Mouse (Mus musculus): ENCODE results near the gene Enkd1. TPM values are rescaled to one million over a fixed set of nuclear protein-coding genes. Genes with fewer than 3 reads are reported as not detected.

Enkd1 gene
- 5.3 and 9.1 TPM in 2 replicates for polyA plus RNA-seq (2012; ENCODE audit: insufficient read depth, insufficient read length, missing spikeins)

- Histone ChIP-seq H3K27ac (ENCODE audit: insufficient read depth, low read depth, low read length) (no peak within 1 kb of the TSS), H3K4me1 (ENCODE audit: control insufficient read depth, insufficient read depth, low read length) (peaks cover 3% of the 10 kb centered on the region; the same call in 1 of the 2 replicates), H3K4me3 (ENCODE audit: insufficient read depth, low read length) (peak within 1 kb of the TSS; percentile 79)
- no peak for TF ChIP-seq CTCF (IDR thresholded peaks at IDR 0.05; ENCODE audit: low read depth, low read length)
- TF ChIP-seq POLR2A (IDR thresholded peaks at IDR 0.05; ENCODE audit: borderline replicate concordance, low read depth, low read length), result no peak
Measured at GRCm38 (mm10) chr8:105707498-105708403, at the start of gene Enkd1, which contains the start of gene 4933405L10Rik. Gene Enkd1 (minus strand): TSS chr8:105708210. Gene 4933405L10Rik (plus strand): TSS chr8:105707655.

GRCm38 (mm10) chr8:105754688-105755087, 46.7 kb upstream of the Enkd1 start:
- H3K4me1 ChIP-seq (ENCODE audit: control insufficient read depth, insufficient read depth, low read length), result peaks cover 14% of the 10 kb centered on the region

GRCm38 (mm10) chr8:105753916-105754315, 45.9 kb upstream of the Enkd1 start:
- H3K27ac ChIP-seq (ENCODE audit: insufficient read depth, low read depth, low read length), result no peak overlapping the region
- no peak overlapping the region for H3K4me3 ChIP-seq (ENCODE audit: insufficient read depth, low read length)
- TF ChIP-seq POLR2A (IDR thresholded peaks at IDR 0.05; ENCODE audit: borderline replicate concordance, low read depth, low read length) (no peak), CTCF (IDR thresholded peaks at IDR 0.05; ENCODE audit: low read depth, low read length) (no peak)
- peaks cover 9% of the 10 kb centered on the region for H3K4me1 ChIP-seq (ENCODE audit: control insufficient read depth, insufficient read depth, low read length)

More at GRCm38 (mm10) chr8:105754688-105755087, 46.7 kb upstream of the Enkd1 start:
- Histone ChIP-seq H3K27ac (ENCODE audit: insufficient read depth, low read depth, low read length) (no peak overlapping the region), H3K4me3 (ENCODE audit: insufficient read depth, low read length) (no peak overlapping the region)
- no peak for TF ChIP-seq CTCF (IDR thresholded peaks at IDR 0.05; ENCODE audit: low read depth, low read length)
- no peak for TF ChIP-seq POLR2A (IDR thresholded peaks at IDR 0.05; ENCODE audit: borderline replicate concordance, low read depth, low read length)

GRCm38 (mm10) chr8:105750606-105751005, 42.6 kb upstream of the Enkd1 start:
- no peak overlapping the region for H3K27ac ChIP-seq (ENCODE audit: insufficient read depth, low read depth, low read length)
- H3K4me1 ChIP-seq (ENCODE audit: control insufficient read depth, insufficient read depth, low read length), result peaks cover 5% of the 10 kb centered on the region
- no peak for TF ChIP-seq CTCF (IDR thresholded peaks at IDR 0.05; ENCODE audit: low read depth, low read length)
- no peak for TF ChIP-seq POLR2A (IDR thresholded peaks at IDR 0.05; ENCODE audit: borderline replicate concordance, low read depth, low read length)
- H3K4me3 ChIP-seq (ENCODE audit: insufficient read depth, low read length), result no peak overlapping the region

- H3K4me3 ChIP-seq (ENCODE audit: insufficient read depth, low read length), result no peak overlapping the region
- no peak for TF ChIP-seq CTCF (IDR thresholded peaks at IDR 0.05; ENCODE audit: low read depth, low read length)
- no peak for TF ChIP-seq POLR2A (IDR thresholded peaks at IDR 0.05; ENCODE audit: borderline replicate concordance, low read depth, low read length)
- no peak overlapping the region for H3K27ac ChIP-seq (ENCODE audit: insufficient read depth, low read depth, low read length)
- peaks cover 2% of the 10 kb centered on the region for H3K4me1 ChIP-seq (ENCODE audit: control insufficient read depth, insufficient read depth, low read length)
Measured at GRCm38 (mm10) chr8:105743301-105743700, 35.3 kb upstream of the Enkd1 start.

- TF ChIP-seq POLR2A (IDR thresholded peaks at IDR 0.05; ENCODE audit: borderline replicate concordance, low read depth, low read length) (no peak), CTCF (IDR thresholded peaks at IDR 0.05; ENCODE audit: low read depth, low read length) (no peak)
- H3K4me3 ChIP-seq (ENCODE audit: insufficient read depth, low read length), result no peak overlapping the region
- no peaks in the 10 kb centered on the region for H3K4me1 ChIP-seq (ENCODE audit: control insufficient read depth, insufficient read depth, low read length)
- no peak overlapping the region for H3K27ac ChIP-seq (ENCODE audit: insufficient read depth, low read depth, low read length)
Measured at GRCm38 (mm10) chr8:105739216-105739615, 31.2 kb upstream of the Enkd1 start.

GRCm38 (mm10) chr8:105732186-105732585, 24.2 kb upstream of the Enkd1 start:
- no peak overlapping the region for H3K27ac ChIP-seq (ENCODE audit: insufficient read depth, low read depth, low read length)
- TF ChIP-seq POLR2A (IDR thresholded peaks at IDR 0.05; ENCODE audit: borderline replicate concordance, low read depth, low read length) (no peak), CTCF (IDR thresholded peaks at IDR 0.05; ENCODE audit: low read depth, low read length) (no peak)
- no peaks in the 10 kb centered on the region for H3K4me1 ChIP-seq (ENCODE audit: control insufficient read depth, insufficient read depth, low read length)
- no peak overlapping the region for H3K4me3 ChIP-seq (ENCODE audit: insufficient read depth, low read length)

- TF ChIP-seq CTCF (IDR thresholded peaks at IDR 0.05; ENCODE audit: low read depth, low read length), result no peak
- no peak for TF ChIP-seq POLR2A (IDR thresholded peaks at IDR 0.05; ENCODE audit: borderline replicate concordance, low read depth, low read length)
Measured at GRCm38 (mm10) chr8:105727397-105728124, 19.6 kb upstream of the Enkd1 start.

GRCm38 (mm10) chr8:105725726-105726125, 17.7 kb upstream of the Enkd1 start:
- TF ChIP-seq CTCF (IDR thresholded peaks at IDR 0.05; ENCODE audit: low read depth, low read length) (no peak), POLR2A (IDR thresholded peaks at IDR 0.05; ENCODE audit: borderline replicate concordance, low read depth, low read length) (no peak)
- H3K4me1 ChIP-seq (ENCODE audit: control insufficient read depth, insufficient read depth, low read length), result no peaks in the 10 kb centered on the region
- no peak overlapping the region for H3K27ac ChIP-seq (ENCODE audit: insufficient read depth, low read depth, low read length)
- no peak overlapping the region for H3K4me3 ChIP-seq (ENCODE audit: insufficient read depth, low read length)

More at GRCm38 (mm10) chr8:105727397-105728124, 19.6 kb upstream of the Enkd1 start:
- no peak overlapping the region for H3K27ac ChIP-seq (ENCODE audit: insufficient read depth, low read depth, low read length)
- no peaks in the 10 kb centered on the region for H3K4me1 ChIP-seq (ENCODE audit: control insufficient read depth, insufficient read depth, low read length)
- no peak overlapping the region for H3K4me3 ChIP-seq (ENCODE audit: insufficient read depth, low read length)

All from bone marrow macrophage, adult 2 months (primary cell).